Mouse (Mus musculus) bone marrow macrophage, adult 2 months (primary cell): Measurements from ENCODE around the gene 1110059G10Rik.

Experiments
- CTCF ChIP-seq: IDR thresholded peaks from 2 replicates; pipeline ENCODE4 v1.5.1; 2012; ENCODE audit warnings: low read depth, mild to moderate bottlenecking, low read length, moderate library complexity
- POLR2A ChIP-seq: IDR thresholded peaks from 2 replicates; pipeline ENCODE4 v1.6.1; 2012; ENCODE audit warnings: mild to moderate bottlenecking, low read depth, low read length, borderline replicate concordance

DNA sequence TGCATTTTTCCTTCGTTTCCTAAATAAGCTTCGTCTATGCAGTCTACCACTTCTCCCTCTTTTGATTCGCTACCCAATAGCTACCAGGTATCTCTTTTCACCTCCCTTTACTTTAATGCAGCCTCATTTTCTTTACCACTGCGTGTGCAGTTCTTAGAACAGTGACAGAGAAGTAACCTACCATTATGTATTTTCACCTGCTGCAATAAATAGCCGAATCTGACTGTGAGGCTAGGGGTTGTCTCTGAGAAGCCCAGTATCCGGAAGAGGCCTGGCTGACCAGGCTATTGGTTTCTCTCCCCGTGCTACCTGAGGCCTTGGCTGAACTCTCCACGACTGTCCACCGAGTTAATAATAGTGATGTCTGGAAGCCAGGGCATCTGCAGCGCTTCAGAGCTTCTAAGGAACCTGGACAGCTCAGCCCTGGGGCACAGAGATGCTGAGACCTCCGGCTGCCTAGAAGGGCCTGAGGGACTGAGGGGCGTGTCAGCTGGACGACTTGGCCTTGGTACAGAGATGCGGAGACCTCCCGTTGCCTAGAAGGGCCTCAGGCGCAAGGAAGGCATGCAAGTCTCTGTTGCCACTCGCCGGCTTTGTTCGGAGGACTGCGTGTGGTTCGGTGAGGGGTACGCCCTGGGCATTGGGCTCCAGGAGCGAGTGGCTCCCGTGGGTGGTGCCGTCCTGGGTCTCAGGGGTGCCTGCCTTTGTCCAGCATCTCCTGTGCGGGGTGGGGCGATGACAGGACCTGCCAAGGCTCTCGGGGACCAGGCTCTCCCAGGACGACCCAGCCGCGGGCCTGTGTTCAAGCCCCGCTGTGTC is 47.9 kb downstream of the 1110059G10Rik start:
- TF ChIP-seq CTCF (no peak), POLR2A (no peak)
